Mouse (Mus musculus) erythroblast, embryonic 14.5 days (primary cell): Measurements from ENCODE around the gene Pik3ip1. TPM values are rescaled to one million over a fixed set of nuclear protein-coding genes. Genes with fewer than 3 reads are reported as not detected.

Experiments
- H3K27me3 ChIP-seq: 2 replicates; pipeline ENCODE4 v1.6.1; 2012; ENCODE audit warnings: inconsistent platforms; ENCODE audit not compliant: control insufficient read depth
- H3K36me3 ChIP-seq: 2 replicates; pipeline ENCODE4 v1.6.1; 2012; ENCODE audit warnings: mild to moderate bottlenecking, inconsistent platforms; ENCODE audit not compliant: control insufficient read depth
- H3K4me1 ChIP-seq: 2 replicates; pipeline ENCODE4 v1.6.1; 2012; ENCODE audit warnings: inconsistent platforms; ENCODE audit not compliant: control insufficient read depth
- H3K4me3 ChIP-seq: replicated peaks from 2 replicates; pipeline ENCODE3; 2012; ENCODE audit warnings: moderate library complexity, mild to moderate bottlenecking, inconsistent platforms
- H3K9me3 ChIP-seq: 2 replicates; pipeline ENCODE4 v1.6.1; 2012; ENCODE audit warnings: low read length, inconsistent platforms, mixed read lengths; ENCODE audit not compliant: control insufficient read depth
- GATA1 ChIP-seq: IDR thresholded peaks from 2 replicates; pipeline ENCODE4 v1.6.1; 2012; ENCODE audit warnings: low read length, inconsistent platforms, mixed read lengths
- TAL1 ChIP-seq: IDR thresholded peaks from 3 replicates; pipeline ENCODE4 v1.6.1; 2012; ENCODE audit warnings: low read length, inconsistent platforms, mixed read lengths
- polyA plus RNA-seq: library from polyadenylated mRNA; stranded (reverse); fragments of >175 nt; gene quantifications from 2 replicates; pipeline ENCODE4 v1.2.3, GENCODE M21; 2012

Gene Pik3ip1
- polyA plus RNA-seq, 1 experiment, result 0.07 TPM

- Histone ChIP-seq H3K27me3 (no peaks in the 10 kb centered on the region), H3K4me1 (peaks cover 16% of the 10 kb centered on the region), H3K4me3 (no peak overlapping the region), H3K36me3 (no peaks in the 10 kb centered on the region), H3K9me3 (no peaks in the 10 kb centered on the region)
- TF ChIP-seq GATA1 (no peak), TAL1 (no peak)
Observed at GRCm38 (mm10) chr11:3368983-3369382, 38.8 kb downstream of the Pik3ip1 start.

- Histone ChIP-seq H3K27me3 (no peaks in the 10 kb centered on the region), H3K36me3 (no peaks in the 10 kb centered on the region), H3K9me3 (no peaks in the 10 kb centered on the region), H3K4me1 (peaks cover 16% of the 10 kb centered on the region), H3K4me3 (no peak overlapping the region)
- TF ChIP-seq TAL1 (no peak), GATA1 (no peak)
Observed at GRCm38 (mm10) chr11:3369449-3369848, 39.2 kb downstream of the Pik3ip1 start.

GRCm38 (mm10) chr11:3370162-3370561 lies 40.0 kb downstream of the Pik3ip1 start:
- no peak for TF ChIP-seq GATA1
- TF ChIP-seq TAL1, result no peak
- no peaks in the 10 kb centered on the region for H3K9me3 ChIP-seq
- H3K36me3 ChIP-seq, result no peaks in the 10 kb centered on the region
- no peak overlapping the region for H3K4me3 ChIP-seq
- no peaks in the 10 kb centered on the region for H3K27me3 ChIP-seq
- peaks cover 16% of the 10 kb centered on the region for H3K4me1 ChIP-seq

GRCm38 (mm10) chr11:3370928-3371598 lies 40.9 kb downstream of the Pik3ip1 start:
- peak overlapping the region; percentile 60 for H3K4me3 ChIP-seq
- peaks cover 16% of the 10 kb centered on the region for H3K4me1 ChIP-seq
- H3K36me3 ChIP-seq, result no peaks in the 10 kb centered on the region
- no peaks in the 10 kb centered on the region for H3K27me3 ChIP-seq
- TF ChIP-seq TAL1, result no peak
- no peaks in the 10 kb centered on the region for H3K9me3 ChIP-seq

- Histone ChIP-seq H3K4me3 (peak overlapping the region; percentile 60), H3K36me3 (no peaks in the 10 kb centered on the region), H3K4me1 (peaks cover 16% of the 10 kb centered on the region), H3K27me3 (no peaks in the 10 kb centered on the region), H3K9me3 (no peaks in the 10 kb centered on the region)
- TF ChIP-seq GATA1, result no peak
- no peak for TF ChIP-seq TAL1
Observed at GRCm38 (mm10) chr11:3371599-3372295, 41.5 kb downstream of the Pik3ip1 start.

GRCm38 (mm10) chr11:3373591-3374292 lies 43.5 kb downstream of the Pik3ip1 start:
- no peak for TF ChIP-seq TAL1
- H3K27me3 ChIP-seq, result no peaks in the 10 kb centered on the region
- H3K4me3 ChIP-seq, result no peak overlapping the region
- no peaks in the 10 kb centered on the region for H3K9me3 ChIP-seq
- H3K4me1 ChIP-seq, result peaks cover 16% of the 10 kb centered on the region
- H3K36me3 ChIP-seq, result no peaks in the 10 kb centered on the region; the same call in 1 of the 2 replicates

- Histone ChIP-seq H3K27me3 (no peaks in the 10 kb centered on the region), H3K36me3 (no peaks in the 10 kb centered on the region; the same call in 1 of the 2 replicates), H3K9me3 (no peaks in the 10 kb centered on the region), H3K4me3 (no peak overlapping the region), H3K4me1 (peaks cover 19% of the 10 kb centered on the region)
- TF ChIP-seq TAL1, result no peak
- no peak for TF ChIP-seq GATA1
Observed at GRCm38 (mm10) chr11:3374293-3374645, 44.1 kb downstream of the Pik3ip1 start.

GRCm38 (mm10) chr11:3374741-3375140 lies 44.5 kb downstream of the Pik3ip1 start:
- no peaks in the 10 kb centered on the region for H3K27me3 ChIP-seq
- H3K9me3 ChIP-seq, result no peaks in the 10 kb centered on the region
- TF ChIP-seq TAL1, result no peak
- TF ChIP-seq GATA1, result no peak
- H3K36me3 ChIP-seq, result no peaks in the 10 kb centered on the region; the same call in 1 of the 2 replicates
- peaks cover 24% of the 10 kb centered on the region for H3K4me1 ChIP-seq
- no peak overlapping the region for H3K4me3 ChIP-seq

- no peak overlapping the region for H3K4me3 ChIP-seq
Observed at GRCm38 (mm10) chr11:3379427-3379826, 49.2 kb downstream of the Pik3ip1 start.

More at GRCm38 (mm10) chr11:3379427-3379826, 49.2 kb downstream of the Pik3ip1 start:
- Histone ChIP-seq H3K4me1 (peaks cover 20% of the 10 kb centered on the region), H3K9me3 (peaks cover 2% of the 10 kb centered on the region), H3K27me3 (no peaks in the 10 kb centered on the region), H3K36me3 (peaks cover 12% of the 10 kb centered on the region)
- TF ChIP-seq TAL1, result no peak
- TF ChIP-seq GATA1, result no peak
